Mouse (Mus musculus) spleen, postnatal 10 days (tissue): ENCODE results near the gene Hipk2.

Experiments used
- DNase-seq, 2 experiments: peaks; one replicate each; pipeline ENCODE4 v3.0.0; 2021 to 2022; ENCODE audit warnings: low spot score in 2 of 2

The Hipk2 gene

DNA sequence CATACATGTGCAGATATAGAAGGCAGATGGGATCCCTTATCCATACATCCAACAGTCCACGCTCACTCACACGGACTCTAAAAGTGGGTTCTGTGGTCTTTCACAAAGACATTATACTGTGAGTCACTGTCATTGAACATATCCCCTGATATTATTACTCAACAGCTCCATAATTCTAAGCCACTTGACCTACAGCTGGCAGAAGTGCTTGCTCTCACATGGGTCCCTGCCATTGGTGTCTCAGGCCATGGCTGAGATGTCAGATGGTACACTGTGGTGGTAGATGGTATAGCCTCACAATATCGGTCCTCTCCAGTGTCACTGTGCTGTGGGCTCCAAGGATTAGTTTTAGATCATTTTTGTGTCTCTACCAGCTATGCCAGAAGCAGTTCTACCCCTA lies 42.2 kb downstream of the Hipk2 start:
- no peak for DNase-seq

DNA sequence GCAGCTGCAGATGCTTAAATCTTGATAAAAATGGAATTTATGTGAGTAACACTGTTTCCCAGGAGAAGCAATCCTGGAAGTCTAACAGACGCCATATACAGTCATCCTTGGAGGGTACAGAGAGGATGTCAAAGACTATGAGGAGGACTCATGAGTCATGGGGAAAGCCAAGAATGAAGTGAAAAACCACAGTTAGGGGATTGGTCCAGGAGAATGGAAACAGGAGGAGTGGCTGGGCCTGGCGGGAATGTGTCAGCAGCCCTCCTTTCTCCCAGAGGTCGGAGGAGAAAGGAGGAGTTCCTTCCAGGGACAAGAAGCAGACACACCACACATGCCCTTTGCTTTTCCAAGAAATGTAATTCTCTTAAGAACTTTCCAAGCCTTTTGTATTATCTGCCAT lies 46.5 kb downstream of the Hipk2 start:
- DNase-seq = no peak

DNA sequence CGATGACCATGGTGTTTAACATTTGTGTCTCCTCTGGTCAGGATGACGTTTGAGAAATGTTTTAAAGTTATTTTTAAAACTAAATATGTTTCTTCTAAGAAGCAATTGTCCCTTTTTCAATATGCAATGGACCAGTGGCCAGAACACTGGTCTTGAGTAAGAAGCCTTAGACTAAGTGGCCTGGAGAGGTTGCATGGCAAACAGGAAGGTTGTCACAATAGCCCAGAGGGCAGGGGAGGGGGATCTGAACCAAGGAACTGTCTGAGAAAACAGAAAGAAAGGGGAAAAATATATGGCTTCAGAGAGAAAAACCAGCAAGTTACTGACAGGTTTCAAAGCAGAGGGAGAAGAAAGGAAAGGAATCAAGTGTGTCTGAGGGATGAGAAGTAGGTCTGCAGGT lies 47.8 kb downstream of the Hipk2 start:
- no peak for DNase-seq

- DNase-seq = no peak
Measured at GRCm38 (mm10) chr6:38827435-38827834, 48.5 kb downstream of the Hipk2 start.

DNA sequence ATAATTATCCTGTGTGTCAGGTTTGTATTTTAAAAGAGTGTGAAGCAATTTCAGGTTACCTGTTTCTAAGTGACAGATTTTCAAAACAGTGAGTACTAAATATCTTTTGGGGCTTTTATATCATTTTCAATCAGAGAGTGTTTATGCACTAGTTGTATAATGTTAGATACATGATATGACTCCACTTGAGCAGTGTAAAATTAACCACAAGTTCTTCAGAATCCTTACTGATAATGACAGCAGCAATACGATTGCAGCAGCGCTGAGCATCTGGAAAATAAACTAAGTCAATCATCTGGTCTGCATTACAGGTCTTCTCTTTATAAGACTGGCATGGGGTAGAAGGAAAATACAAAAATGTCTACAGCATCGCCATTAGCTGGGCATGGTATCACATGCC lies 49.1 kb downstream of the Hipk2 start:
- no peak for DNase-seq

- DNase-seq = no peak
Measured at GRCm38 (mm10) chr6:38825886-38826285, 50.1 kb downstream of the Hipk2 start.

DNA sequence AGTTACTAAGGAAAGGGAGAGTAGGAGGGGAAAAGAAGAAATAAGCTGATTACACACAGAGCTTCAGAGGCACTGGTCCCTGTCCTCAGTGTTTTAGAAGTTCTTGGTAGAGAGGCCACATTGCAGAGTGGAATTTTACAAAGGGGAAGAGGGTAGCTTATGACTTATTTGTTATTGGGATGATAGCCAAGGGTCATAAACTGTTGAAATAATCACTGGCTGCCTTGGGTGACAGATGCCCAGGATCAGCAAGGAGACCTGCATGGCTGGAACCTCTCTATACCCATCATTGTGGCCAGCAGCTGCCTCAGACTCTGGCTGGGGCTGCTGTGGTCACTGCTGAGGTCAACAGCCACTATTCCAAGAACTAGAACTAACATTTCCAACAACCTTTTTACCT lies 52.1 kb downstream of the Hipk2 start:
- DNase-seq = no peak

- DNase-seq = no peak
Measured at GRCm38 (mm10) chr6:38823164-38823563, 52.8 kb downstream of the Hipk2 start.

- no peak for DNase-seq
Measured at GRCm38 (mm10) chr6:38821686-38822085, 54.3 kb downstream of the Hipk2 start.

DNA sequence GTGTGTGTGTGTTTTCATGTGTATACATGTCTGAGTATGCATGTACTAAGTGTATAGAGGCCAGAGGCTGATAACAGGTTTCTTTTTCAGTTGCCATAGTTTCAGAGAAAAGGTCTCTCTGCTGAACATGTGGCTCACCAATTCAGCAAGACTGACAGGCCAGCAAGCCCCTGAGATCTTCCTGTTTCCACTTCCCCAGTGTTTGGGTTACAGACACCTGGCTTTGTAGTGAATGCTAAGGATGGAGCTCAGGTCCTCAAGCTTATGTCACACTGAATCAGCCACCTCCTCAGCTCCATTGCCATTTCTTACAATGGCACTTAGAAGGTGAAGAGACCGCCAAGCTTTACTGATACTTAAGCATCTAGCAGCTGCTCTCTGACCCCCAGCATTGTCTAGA lies 55.1 kb downstream of the Hipk2 start:
- DNase-seq = no peak

DNA sequence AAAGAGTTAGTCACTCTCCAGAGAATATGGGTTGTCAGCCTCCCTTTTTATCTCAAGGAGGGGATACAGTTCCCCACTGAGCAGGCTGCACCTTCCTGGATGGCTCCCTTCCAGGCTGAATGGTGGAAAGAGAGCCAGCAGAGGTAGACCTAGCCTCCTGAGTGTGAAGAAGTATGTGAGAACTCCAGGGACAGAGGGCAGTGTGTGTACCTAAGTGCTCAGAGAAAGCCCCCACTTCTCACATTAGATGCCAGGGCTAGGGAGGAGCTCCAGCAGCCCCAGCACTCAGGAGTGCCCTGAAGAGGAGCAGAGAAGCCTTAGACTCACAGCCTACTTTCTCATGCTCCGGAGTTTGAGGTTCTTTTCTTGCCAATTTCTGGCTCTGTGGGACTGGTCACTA lies 59.7 kb downstream of the Hipk2 start:
- no peak for DNase-seq

- no peak for DNase-seq
Measured at GRCm38 (mm10) chr6:38815582-38815981, 60.4 kb downstream of the Hipk2 start.

GRCm38 (mm10) chr6:38814690-38815089 lies 61.3 kb downstream of the Hipk2 start:
- DNase-seq = no peak

GRCm38 (mm10) chr6:38811459-38812145 lies 64.4 kb downstream of the Hipk2 start:
- no peak for DNase-seq

- DNase-seq = no peak
Measured at GRCm38 (mm10) chr6:38810121-38810475, 65.9 kb downstream of the Hipk2 start.

GRCm38 (mm10) chr6:38809396-38810120 lies 66.4 kb downstream of the Hipk2 start:
- DNase-seq = no peak

GRCm38 (mm10) chr6:38808317-38808716 lies 67.6 kb downstream of the Hipk2 start:
- no peak for DNase-seq

- DNase-seq = no peak
Measured at GRCm38 (mm10) chr6:38806963-38807445, 69.0 kb downstream of the Hipk2 start.

- no peak for DNase-seq
Measured at GRCm38 (mm10) chr6:38805612-38806011, 70.4 kb downstream of the Hipk2 start.

- no peak for DNase-seq
Measured at GRCm38 (mm10) chr6:38801252-38801651, 74.7 kb downstream of the Hipk2 start.

GRCm38 (mm10) chr6:38797548-38797947 lies 78.4 kb downstream of the Hipk2 start:
- no peak for DNase-seq

DNA sequence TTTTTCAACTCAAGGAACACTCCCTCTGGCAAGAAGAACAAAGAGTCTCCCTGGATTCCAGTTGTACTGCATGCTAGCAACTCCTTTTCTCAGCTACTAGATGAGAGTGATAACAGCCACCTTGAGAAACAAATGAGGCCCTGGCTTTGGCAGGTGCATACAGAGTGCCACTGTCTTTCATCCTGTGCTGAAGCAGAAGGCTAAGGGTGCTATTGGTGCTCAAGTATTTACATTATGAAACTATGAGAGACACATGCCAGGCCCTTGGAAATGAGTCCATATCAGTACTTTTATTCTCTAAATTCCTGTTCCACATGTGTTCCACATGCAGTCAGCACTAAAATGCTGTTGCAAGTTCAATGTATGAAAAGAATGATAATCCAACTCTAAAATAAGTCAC lies 79.0 kb downstream of the Hipk2 start:
- DNase-seq = no peak

- no peak for DNase-seq
Measured at GRCm38 (mm10) chr6:38796388-38796787, 79.6 kb downstream of the Hipk2 start.
